Mouse (Mus musculus) stomach, embryonic 16.5 days (tissue): Measurements from ENCODE around the gene Arl6. TPM values are rescaled to one million over a fixed set of nuclear protein-coding genes. Genes with fewer than 3 reads are reported as not detected.

Experiments
- ATAC-seq: fragments of 200-750 bp; cut with Nextera tagmentation; 2 replicates; pipeline ENCODE4 v1.8.0; 2017; ENCODE audit warnings: moderate number of reproducible peaks, moderate TSS enrichment; ENCODE audit not compliant: insufficient read depth, low FRiP score
- H3K27ac ChIP-seq: fragments of 300-500 bp; sonication (generic); 2 replicates; pipeline ENCODE4 v1.5.1; 2014; ENCODE audit warnings: low read length
- H3K27me3 ChIP-seq: fragments of 300-500 bp; sonication (generic); 2 replicates; pipeline ENCODE4 v1.6.1; 2014; ENCODE audit warnings: low read length, control low read depth, mixed read lengths; ENCODE audit not compliant: control insufficient read depth, insufficient read depth
- H3K36me3 ChIP-seq: fragments of 300-500 bp; sonication (generic); 2 replicates; pipeline ENCODE4 v1.6.1; 2014; ENCODE audit warnings: low read length; ENCODE audit not compliant: control insufficient read depth, insufficient read depth
- H3K4me1 ChIP-seq: fragments of 300-500 bp; sonication (generic); 2 replicates; pipeline ENCODE4 v1.6.1; 2014; ENCODE audit warnings: low read length, control low read depth, mixed read lengths; ENCODE audit not compliant: control insufficient read depth, insufficient read depth
- H3K4me2 ChIP-seq: fragments of 300-500 bp; sonication (generic); 2 replicates; pipeline ENCODE4 v1.6.1; 2014; ENCODE audit warnings: low read depth, low read length, mixed read lengths
- H3K4me3 ChIP-seq: fragments of 300-500 bp; sonication (generic); replicated peaks from 2 replicates; pipeline ENCODE4 v1.5.1; 2014; ENCODE audit warnings: mild to moderate bottlenecking, low read length
- H3K9ac ChIP-seq: fragments of 300-500 bp; sonication (generic); 2 replicates; pipeline ENCODE4 v1.6.1; 2014; ENCODE audit warnings: low read length
- H3K9me3 ChIP-seq: fragments of 300-500 bp; sonication (generic); replicated peaks from 2 replicates; pipeline ENCODE4 v1.6.1; 2016; ENCODE audit warnings: low read length, control low read depth; ENCODE audit not compliant: control insufficient read depth
- WGBS: fragments of 180-500 bp; shearing (Covaris S2); extraction: QIAGEN DNeasy Blood & Tissue Kit; methylation state at CpG from one replicate; pipeline ENCODE4 v1.1.7; 2014; 5-methylcytosine and 5-hydroxymethylcytosine counted together
- polyA plus RNA-seq: library from polyadenylated mRNA; unstranded; fragments of >200 nt; fragmentation: Nextera tagmentation; extraction: Ambion mirVana; gene quantifications from 2 replicates; pipeline ENCODE4 v1.2.1, GENCODE M21; 2015

The Arl6 gene
- polyA plus RNA-seq, result 25.0 and 25.8 TPM in 2 replicates

DNA sequence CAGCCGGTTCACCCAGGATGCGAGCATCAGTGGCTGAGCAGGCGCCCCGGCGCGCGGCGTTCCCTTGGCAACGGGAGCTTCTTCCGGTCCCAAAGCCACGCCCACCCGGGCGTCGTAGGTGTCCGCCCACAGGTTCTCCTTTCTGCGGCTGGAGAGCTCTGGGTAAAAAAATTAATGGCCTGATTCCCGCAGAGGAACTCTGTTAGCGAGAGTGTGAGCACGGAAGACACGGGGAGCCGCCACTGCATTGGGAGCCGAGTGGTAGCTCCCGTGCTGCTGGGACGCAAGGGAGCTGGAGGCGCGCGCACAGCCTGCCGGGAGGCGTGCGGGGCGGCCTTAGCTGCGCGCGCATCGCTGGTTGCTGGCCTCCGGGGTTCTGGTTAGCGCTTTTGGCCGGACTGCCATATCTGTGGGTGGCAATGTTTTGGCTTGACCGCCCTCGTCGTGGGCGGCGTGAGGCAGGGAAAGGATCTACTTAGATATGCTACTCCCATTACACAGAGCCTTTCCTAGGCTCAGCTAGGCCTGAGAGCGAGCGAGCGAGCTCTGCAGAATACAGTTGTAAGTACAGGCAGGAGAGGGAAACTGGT is at the start of gene Arl6:
Arl6 (minus strand) TSS at position 290 of the 590 bp plus-strand sequence.
- Histone ChIP-seq H3K9ac (peak within 1 kb of the TSS; percentile 87), H3K4me2 (peak within 1 kb of the TSS; percentile 88), H3K36me3 (no peaks in the 10 kb centered on the region), H3K9me3 (no peaks in the 10 kb centered on the region), H3K4me1 (0 out of 2 replicates have a peak, but pooled peaks cover 3% of the 10 kb centered on the region), H3K27me3 (no peaks in the 10 kb centered on the region), H3K4me3 (peak within 1 kb of the TSS; percentile 79), H3K27ac (peak within 1 kb of the TSS; percentile 99)
- ATAC-seq, result peak; percentile 98
- WGBS, result under 1% methylated on average over 46 of the region's 46 CpGs

DNA sequence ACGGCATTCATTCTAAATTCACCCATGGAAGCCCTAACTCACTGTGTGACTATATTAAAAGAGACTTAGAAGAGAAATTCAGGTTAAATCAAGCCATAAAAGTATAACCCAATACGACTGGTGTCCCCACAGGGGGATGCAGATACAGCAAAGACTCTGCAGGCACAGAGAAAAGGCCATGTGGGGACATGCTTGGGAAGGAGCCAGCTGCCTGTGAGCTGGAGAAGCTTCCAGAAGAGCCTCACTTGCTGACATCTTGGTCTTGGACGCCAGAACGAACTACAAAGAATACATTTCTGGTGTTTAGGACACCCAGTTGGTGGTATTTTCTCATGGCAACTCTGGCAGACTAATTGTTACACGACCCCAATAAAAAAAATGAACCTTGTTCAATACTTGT is 45.9 kb upstream of the Arl6 start:
- no peak overlapping the region for H3K9ac ChIP-seq
- H3K4me1 ChIP-seq, result no peaks in the 10 kb centered on the region
- ATAC-seq, result no peak
- no peak overlapping the region for H3K27ac ChIP-seq
- WGBS, result 73% methylated on average over 5 of the region's 5 CpGs
- H3K27me3 ChIP-seq, result no peaks in the 10 kb centered on the region
- H3K36me3 ChIP-seq, result no peaks in the 10 kb centered on the region
- no peak overlapping the region for H3K4me2 ChIP-seq
- H3K4me3 ChIP-seq, result no peak overlapping the region
- H3K9me3 ChIP-seq, result no peaks in the 10 kb centered on the region

DNA sequence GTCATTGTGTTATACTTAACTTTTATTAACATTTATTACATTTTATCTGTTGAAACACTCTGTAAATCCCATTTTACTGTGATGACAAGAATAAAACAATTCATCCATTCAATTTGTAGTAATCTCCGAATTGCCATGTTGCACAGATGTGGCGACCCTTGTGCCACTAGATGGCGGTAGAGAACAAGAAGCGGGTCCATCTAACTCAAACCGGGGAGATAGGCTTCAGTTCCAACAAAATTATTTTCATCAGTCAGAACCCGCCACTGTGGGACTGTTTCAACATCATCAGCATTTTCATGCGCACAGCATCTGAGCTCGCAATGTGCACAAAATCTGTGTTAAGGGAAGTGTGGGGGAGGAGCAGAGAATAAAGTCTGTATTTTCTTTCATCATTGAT is 44.2 kb upstream of the Arl6 start:
- Histone ChIP-seq H3K9ac (no peak overlapping the region), H3K27me3 (no peaks in the 10 kb centered on the region), H3K4me3 (no peak overlapping the region), H3K9me3 (no peaks in the 10 kb centered on the region), H3K36me3 (no peaks in the 10 kb centered on the region), H3K27ac (no peak overlapping the region), H3K4me2 (no peak overlapping the region), H3K4me1 (no peaks in the 10 kb centered on the region)
- peak; percentile 69; the same call in 1 of the 2 replicates for ATAC-seq
- WGBS, result 5% methylated on average over 8 of the region's 8 CpGs

DNA sequence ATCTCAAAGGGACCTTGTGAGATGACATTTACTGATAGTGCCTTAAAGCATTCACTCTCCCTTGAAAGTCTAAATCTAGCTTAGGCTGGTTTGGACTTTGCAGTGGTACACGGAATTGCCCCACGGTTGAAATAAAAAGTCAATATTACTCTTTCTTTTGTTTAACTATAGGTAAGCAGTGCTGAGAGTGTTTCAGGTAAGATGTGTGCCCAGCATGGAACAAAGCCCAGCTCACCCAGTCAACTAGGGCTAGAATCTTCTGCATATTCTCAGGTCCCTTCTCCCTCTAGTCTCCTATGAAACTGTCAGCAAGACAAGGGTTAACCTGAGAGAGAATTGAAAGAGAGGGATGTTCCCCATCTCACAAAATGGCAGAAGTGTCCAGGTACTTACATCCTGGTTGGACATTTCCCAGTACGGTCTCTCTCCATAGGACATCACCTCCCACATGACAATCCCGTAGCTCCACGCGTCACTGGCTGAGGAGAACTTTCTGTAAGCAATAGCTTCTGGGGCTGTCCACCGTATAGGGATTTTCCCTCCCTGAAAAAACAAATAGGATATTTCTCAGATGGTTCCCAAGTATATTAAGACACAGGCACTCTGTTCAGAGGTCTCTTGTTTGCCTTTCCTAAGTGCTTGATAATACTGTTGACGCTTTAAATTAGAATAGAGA is 43.2 kb upstream of the Arl6 start:
- 64% methylated on average over 8 of the region's 8 CpGs for WGBS
- peak; percentile 64; the same call in 1 of the 2 replicates for ATAC-seq

DNA sequence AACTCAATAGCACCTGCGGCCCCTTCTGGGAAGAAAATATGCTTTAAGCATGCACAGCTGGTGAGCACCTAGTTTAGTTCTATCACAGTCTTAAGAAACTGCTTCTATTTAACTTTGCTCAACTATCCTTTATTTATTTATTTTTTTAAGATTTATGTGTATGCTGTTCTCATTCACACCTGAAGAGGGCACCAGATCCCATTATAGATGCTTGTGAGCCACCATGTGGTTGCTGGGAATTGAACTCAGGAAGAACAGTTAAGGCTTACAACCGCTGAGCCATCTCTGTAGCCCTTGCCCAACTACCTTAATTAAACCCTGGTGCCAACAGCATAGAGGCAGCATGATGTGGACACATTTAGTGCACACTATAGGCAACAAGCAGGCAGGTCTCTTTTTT is 27.7 kb upstream of the Arl6 start:
- ATAC-seq, result no peak
- Histone ChIP-seq H3K4me3 (no peak overlapping the region), H3K4me1 (no peaks in the 10 kb centered on the region), H3K27me3 (no peaks in the 10 kb centered on the region), H3K9me3 (no peaks in the 10 kb centered on the region), H3K27ac (no peak overlapping the region), H3K9ac (no peak overlapping the region), H3K36me3 (no peaks in the 10 kb centered on the region), H3K4me2 (no peak overlapping the region)
- 80% methylated on average over 2 of the region's 2 CpGs for WGBS

More for the DNA sequence above, 43.2 kb upstream of the Arl6 start:
- Histone ChIP-seq H3K9me3 (no peaks in the 10 kb centered on the region), H3K36me3 (no peaks in the 10 kb centered on the region), H3K4me1 (no peaks in the 10 kb centered on the region), H3K4me2 (no peak overlapping the region), H3K4me3 (no peak overlapping the region), H3K27ac (no peak overlapping the region), H3K9ac (no peak overlapping the region), H3K27me3 (no peaks in the 10 kb centered on the region)

DNA sequence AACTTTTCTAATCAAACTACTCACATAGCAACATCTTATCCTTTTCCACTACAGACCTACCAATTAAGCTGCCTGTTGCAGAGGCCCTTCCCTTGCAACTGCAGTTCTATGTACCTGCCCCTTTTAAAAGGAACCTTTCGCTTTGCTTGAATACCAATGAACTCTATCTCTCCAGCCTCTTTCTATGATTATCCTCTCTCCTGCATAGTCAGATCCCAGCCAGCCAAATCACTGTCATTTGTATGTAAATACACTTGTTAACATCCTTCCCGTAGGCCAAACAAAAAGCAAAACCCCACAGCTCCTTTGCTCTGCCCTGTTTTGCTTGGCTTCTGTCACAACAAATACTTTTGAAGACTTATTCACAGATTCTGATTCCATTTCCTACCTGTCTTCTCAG is 4.6 kb upstream of the Arl6 start:
- no peaks in the 10 kb centered on the region for H3K36me3 ChIP-seq
- H3K9me3 ChIP-seq, result no peaks in the 10 kb centered on the region
- no peaks in the 10 kb centered on the region for H3K27me3 ChIP-seq
- no peak overlapping the region for H3K27ac ChIP-seq
- H3K4me3 ChIP-seq, result no peak overlapping the region
- H3K4me1 ChIP-seq, result 0 out of 2 replicates have a peak, but pooled peaks cover 3% of the 10 kb centered on the region
- H3K9ac ChIP-seq, result no peak overlapping the region
- no peak for ATAC-seq
- WGBS, result 71% methylated on average over 2 of the region's 2 CpGs
- H3K4me2 ChIP-seq, result no peak overlapping the region

DNA sequence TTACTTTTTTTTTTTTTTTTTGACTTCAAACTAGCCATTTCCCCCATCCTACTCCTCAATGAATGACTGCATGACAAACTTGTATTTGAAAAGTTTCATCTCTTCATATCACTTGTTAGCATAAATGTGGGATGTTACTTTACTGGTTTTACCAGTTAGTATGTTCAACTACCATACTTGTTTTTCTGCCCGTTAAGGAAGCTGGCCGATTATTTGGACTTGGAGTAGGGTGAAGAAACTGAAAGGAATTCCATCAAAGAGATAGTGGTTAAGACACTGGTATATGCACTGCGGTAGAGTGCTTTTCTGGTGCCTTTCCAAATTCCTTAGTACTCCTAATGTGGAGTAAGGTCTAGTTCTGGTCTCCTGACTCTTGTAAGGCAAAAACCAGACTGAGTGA is 794 bp upstream of the Arl6 start:
- Histone ChIP-seq H3K36me3 (no peaks in the 10 kb centered on the region), H3K9ac (no peak overlapping the region), H3K27me3 (no peaks in the 10 kb centered on the region), H3K4me1 (0 out of 2 replicates have a peak, but pooled peaks cover 3% of the 10 kb centered on the region), H3K27ac (no peak overlapping the region), H3K4me2 (no peak overlapping the region), H3K9me3 (no peaks in the 10 kb centered on the region), H3K4me3 (no peak overlapping the region)
- no peak for ATAC-seq
- WGBS, result 82% methylated on average over 3 of the region's 3 CpGs

DNA sequence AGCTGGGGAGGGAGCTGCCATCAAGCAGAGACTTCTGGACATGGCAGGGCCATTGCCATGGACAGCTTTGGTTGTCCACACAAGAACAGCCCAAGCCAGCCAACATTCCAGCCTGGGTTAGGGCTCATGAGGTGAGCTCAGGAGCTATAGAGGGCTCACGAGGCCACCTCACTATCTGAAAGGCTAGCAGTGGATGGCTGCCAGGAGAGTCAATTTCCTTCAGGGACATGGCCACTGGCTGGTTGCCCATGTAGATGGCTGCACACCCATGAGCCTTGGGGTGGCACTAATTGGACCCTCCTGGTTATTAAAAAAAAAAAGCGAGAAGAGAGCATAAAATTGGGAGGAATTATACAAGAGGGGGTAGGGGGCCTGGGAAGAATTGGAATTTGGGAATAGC is 4.6 kb downstream of the Arl6 start:
- no peak for ATAC-seq
- no peak overlapping the region for H3K9ac ChIP-seq
- no peak overlapping the region for H3K27ac ChIP-seq
- H3K27me3 ChIP-seq, result no peaks in the 10 kb centered on the region
- 90% methylated on average over 2 of the region's 2 CpGs for WGBS
- H3K9me3 ChIP-seq, result no peaks in the 10 kb centered on the region
- H3K4me2 ChIP-seq, result no peak overlapping the region
- H3K4me1 ChIP-seq, result no peaks in the 10 kb centered on the region
- no peak overlapping the region for H3K4me3 ChIP-seq
- no peaks in the 10 kb centered on the region for H3K36me3 ChIP-seq

DNA sequence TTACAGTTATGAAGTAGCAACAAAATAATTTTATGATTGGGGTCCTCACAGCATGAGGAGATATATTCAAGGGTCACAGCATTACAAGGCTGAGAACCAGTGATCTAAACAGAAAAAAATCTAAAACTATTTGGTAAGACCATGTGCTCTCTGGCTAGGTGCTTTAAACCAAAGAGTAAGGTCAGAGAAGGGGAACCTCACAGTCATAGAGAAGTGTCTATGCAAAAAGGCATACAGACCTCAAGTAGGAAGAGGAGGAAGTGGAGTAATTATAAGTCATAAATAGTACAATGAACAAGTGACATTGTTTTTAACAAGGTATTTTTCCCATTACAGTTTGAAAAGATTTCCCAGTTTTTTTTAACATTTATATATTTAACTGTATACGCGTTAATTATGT is 17.6 kb downstream of the Arl6 start:
- Histone ChIP-seq H3K27me3 (no peaks in the 10 kb centered on the region), H3K4me2 (no peak overlapping the region), H3K36me3 (no peaks in the 10 kb centered on the region), H3K4me3 (no peak overlapping the region), H3K4me1 (no peaks in the 10 kb centered on the region), H3K9ac (no peak overlapping the region), H3K9me3 (no peaks in the 10 kb centered on the region), H3K27ac (no peak overlapping the region)
- 98% methylated on average over 2 of the region's 2 CpGs for WGBS
- no peak for ATAC-seq
